Mouse (Mus musculus) common myeloid progenitor, adult 5-6 weeks (primary cell): ENCODE measurements around the gene Med20. TPM values are rescaled to one million over a fixed set of nuclear protein-coding genes. Genes with fewer than 3 reads are reported as not detected.
"Not testable (repeated sequence)": the region's sequence is repeated elsewhere in the genome, so short reads cannot be mapped to it uniquely, and the experiment has no call there.

Experiments
- ATAC-seq: replicated peaks from 2 replicates; pipeline ENCODE4 v1.8.0; 2016; ENCODE audit warnings: low read depth, mild to moderate bottlenecking, moderate TSS enrichment, inconsistent platforms; ENCODE audit not compliant: poor library complexity, severe bottlenecking
- total RNA-seq: library from RNA; stranded (forward); fragments of 200-1000, 187-1606 nt; gene quantifications from 2 replicates; pipeline ENCODE4 v1.2.3, GENCODE M21; 2017

Gene Med20
- total RNA-seq, 1 experiment from 2014 or later: 42.8 TPM

GRCm38 (mm10) chr17:47596162-47596838 lies 15.1 kb upstream of the Med20 start:
- ATAC-seq: no peak

GRCm38 (mm10) chr17:47596839-47597164 lies 14.6 kb upstream of the Med20 start:
- no peak for ATAC-seq

GRCm38 (mm10) chr17:47597261-47597660 lies 14.1 kb upstream of the Med20 start:
- ATAC-seq: no peak

GRCm38 (mm10) chr17:47597838-47598579 lies 13.4 kb upstream of the Med20 start:
- peak; percentile 53 for ATAC-seq

- ATAC-seq: not testable (repeated sequence)
Observed at GRCm38 (mm10) chr17:47598580-47599304, 12.6 kb upstream of the Med20 start.

GRCm38 (mm10) chr17:47599511-47600297 lies 11.7 kb upstream of the Med20 start:
- peak; percentile 17 for ATAC-seq

GRCm38 (mm10) chr17:47600601-47601388 lies 10.6 kb upstream of the Med20 start:
- no peak for ATAC-seq

- ATAC-seq: no peak
Observed at GRCm38 (mm10) chr17:47601389-47601755, 10.0 kb upstream of the Med20 start.

- ATAC-seq: no peak
Observed at GRCm38 (mm10) chr17:47602289-47602688, 9.1 kb upstream of the Med20 start.

GRCm38 (mm10) chr17:47606220-47606619 lies 5.2 kb upstream of the Med20 start:
- ATAC-seq: no peak

GRCm38 (mm10) chr17:47609182-47609581 lies 2.2 kb upstream of the Med20 start:
- ATAC-seq: no peak

GRCm38 (mm10) chr17:47611661-47611982 lies 240 bp downstream of the Med20 start:
- ATAC-seq: no peak

- ATAC-seq: no peak
Observed at GRCm38 (mm10) chr17:47614018-47614417, 2.6 kb downstream of the Med20 start.

GRCm38 (mm10) chr17:47616119-47616518 lies 4.7 kb downstream of the Med20 start:
- no peak for ATAC-seq

- ATAC-seq: no peak
Observed at GRCm38 (mm10) chr17:47616652-47617051, 5.3 kb downstream of the Med20 start.

GRCm38 (mm10) chr17:47617605-47618307 lies 6.4 kb downstream of the Med20 start:
- ATAC-seq: peak; percentile 68

- ATAC-seq: no peak
Observed at GRCm38 (mm10) chr17:47618556-47619311, 7.4 kb downstream of the Med20 start.

GRCm38 (mm10) chr17:47622912-47623554 lies 11.7 kb downstream of the Med20 start:
- no peak for ATAC-seq
